Mouse (Mus musculus) MEL (cell line): Measurements from ENCODE around the gene Them5. TPM values are rescaled to one million over a fixed set of nuclear protein-coding genes. Genes with fewer than 3 reads are reported as not detected.

Experiments used
- DNase-seq: peaks from one replicate; pipeline ENCODE4 v3.0.0; 2011; ENCODE audit warnings: low read depth, low spot score
- H3K27ac ChIP-seq: 2 replicates; pipeline ENCODE4 v1.5.1; 2012; ENCODE audit warnings: low read depth, mild to moderate bottlenecking, control low read depth, low read length, moderate library complexity; ENCODE audit not compliant: control insufficient read depth
- H3K27me3 ChIP-seq, 2 experiments: fragments of 150-350 bp in 1 of 2; sonication (generic) in 1 of 2; 2 replicates each; pipeline ENCODE4 v1.6.1; 2012; ENCODE audit warnings: low read length in 2 of 2, mild to moderate bottlenecking in 2 of 2, improper control_type of control experiment in 1 of 2, moderate library complexity in 1 of 2; ENCODE audit not compliant: insufficient read depth in 2 of 2, control insufficient read depth in 1 of 2
- H3K36me3 ChIP-seq, 2 experiments: 2 replicates each; pipeline ENCODE4 v1.6.1; 2012 to 2014; ENCODE audit warnings: low read length in 2 of 2, improper control_type of control experiment in 1 of 2, inconsistent platforms in 1 of 2, mild to moderate bottlenecking in 1 of 2; ENCODE audit not compliant: insufficient read depth in 2 of 2, control insufficient read depth in 1 of 2
- H3K4me1 ChIP-seq, 2 experiments: fragments of 150-350 bp in 1 of 2; sonication (generic) in 1 of 2; 2 replicates each; pipeline ENCODE4 v1.6.1; 2012; ENCODE audit warnings: low read length in 2 of 2, improper control_type of control experiment in 1 of 2, mild to moderate bottlenecking in 1 of 2; ENCODE audit not compliant: insufficient read depth in 2 of 2, control insufficient read depth in 1 of 2
- H3K4me3 ChIP-seq, 2 experiments: fragments of 150-350 bp in 1 of 2; sonication (generic) in 1 of 2; 2 replicates each; pipeline ENCODE4 v1.5.1; 2012; ENCODE audit warnings: low read depth in 2 of 2, low read length in 2 of 2, mild to moderate bottlenecking in 2 of 2, moderate library complexity in 2 of 2, control low read depth in 1 of 2, improper control_type of control experiment in 1 of 2; ENCODE audit not compliant: control insufficient read depth in 1 of 2, insufficient read depth in 1 of 2
- H3K79me2 ChIP-seq: 2 replicates; pipeline ENCODE4 v1.6.1; 2012; ENCODE audit warnings: mild to moderate bottlenecking, low read length, moderate library complexity; ENCODE audit not compliant: control insufficient read depth, poor library complexity, insufficient read depth
- H3K9ac ChIP-seq: 2 replicates; pipeline ENCODE4 v1.6.1; 2012; ENCODE audit warnings: low read depth, mild to moderate bottlenecking, control low read depth, low read length, moderate library complexity; ENCODE audit not compliant: control insufficient read depth, poor library complexity, severe bottlenecking
- H3K9me3 ChIP-seq: fragments of 150-350 bp; sonication (generic); replicated peaks from 2 replicates; pipeline ENCODE4 v1.6.1; 2012; ENCODE audit warnings: mild to moderate bottlenecking, low read length, improper control_type of control experiment, moderate library complexity; ENCODE audit not compliant: insufficient read depth
- BHLHE40 ChIP-seq: IDR thresholded peaks from 2 replicates; pipeline ENCODE4 v1.6.1; 2012; ENCODE audit warnings: low read depth, mild to moderate bottlenecking, inconsistent platforms, low read length, improper control_type of control experiment, borderline replicate concordance
- CHD2 ChIP-seq: IDR thresholded peaks from 2 replicates; pipeline ENCODE4 v1.6.1; 2011; ENCODE audit warnings: low read length, improper control_type of control experiment
- ELF1 ChIP-seq: IDR thresholded peaks from 2 replicates; pipeline ENCODE4 v1.6.1; 2014; ENCODE audit warnings: low read depth, mild to moderate bottlenecking, inconsistent platforms, low read length, improper control_type of control experiment, moderate library complexity
- GABPA ChIP-seq: IDR thresholded peaks from 2 replicates; pipeline ENCODE4 v1.6.1; 2012; ENCODE audit warnings: low read depth, mild to moderate bottlenecking, inconsistent platforms, low read length, improper control_type of control experiment, moderate library complexity
- GATA1 ChIP-seq: IDR thresholded peaks from 2 replicates; pipeline ENCODE4 v1.6.1; 2011; ENCODE audit warnings: low read depth, low read length, improper control_type of control experiment
- MAX ChIP-seq: IDR thresholded peaks from 2 replicates; pipeline ENCODE4 v1.6.1; 2011; ENCODE audit warnings: low read length, improper control_type of control experiment
- MXI1 ChIP-seq: IDR thresholded peaks from 2 replicates; pipeline ENCODE4 v1.6.1; 2011; ENCODE audit warnings: mild to moderate bottlenecking, low read depth, low read length, improper control_type of control experiment
- MYB ChIP-seq: IDR thresholded peaks from 2 replicates; pipeline ENCODE4 v1.6.1; 2011; ENCODE audit warnings: mild to moderate bottlenecking, low read depth, low read length, improper control_type of control experiment
- NRF1 ChIP-seq: IDR thresholded peaks from 2 replicates; pipeline ENCODE4 v1.6.1; 2014; ENCODE audit warnings: low read depth, mild to moderate bottlenecking, inconsistent platforms, low read length, improper control_type of control experiment, moderate library complexity; ENCODE audit not compliant: poor library complexity, insufficient read depth, severe bottlenecking
- POLR2A ChIP-seq, 2 experiments: IDR thresholded peaks; 2 replicates each; pipeline ENCODE4 v1.6.1; 2011 to 2012; ENCODE audit warnings: low read length in 2 of 2, mild to moderate bottlenecking in 2 of 2, control low read depth in 1 of 2, improper control_type of control experiment in 1 of 2, low read depth in 1 of 2, moderate library complexity in 1 of 2; ENCODE audit not compliant: control insufficient read depth in 1 of 2, insufficient read depth in 1 of 2, poor library complexity in 1 of 2
- POLR2AphosphoS2 ChIP-seq: IDR thresholded peaks from 2 replicates; pipeline ENCODE4 v1.6.1; 2011; ENCODE audit warnings: low read length, improper control_type of control experiment
- POLR2AphosphoS5 ChIP-seq: IDR thresholded peaks from 2 replicates; pipeline ENCODE4 v1.6.1; 2012; ENCODE audit warnings: low read depth, borderline replicate concordance, mild to moderate bottlenecking, inconsistent platforms, low read length, moderate library complexity, mixed read lengths
- RAD21 ChIP-seq: IDR thresholded peaks from 2 replicates; pipeline ENCODE4 v1.6.1; 2011; ENCODE audit warnings: mild to moderate bottlenecking, low read depth, low read length, improper control_type of control experiment
- SIN3A ChIP-seq: IDR thresholded peaks from 2 replicates; pipeline ENCODE4 v1.6.1; 2012; ENCODE audit warnings: low read length, improper control_type of control experiment, inconsistent platforms
- SMC3 ChIP-seq: IDR thresholded peaks from 2 replicates; pipeline ENCODE4 v1.6.1; 2011; ENCODE audit warnings: low read depth, low read length, improper control_type of control experiment
- TAL1 ChIP-seq: IDR thresholded peaks from 2 replicates; pipeline ENCODE4 v1.6.1; 2012; ENCODE audit warnings: mild to moderate bottlenecking, inconsistent platforms, low read length, moderate library complexity, mixed read lengths
- UBTF ChIP-seq: IDR thresholded peaks from 2 replicates; pipeline ENCODE4 v1.6.1; 2012; ENCODE audit warnings: low read depth, mild to moderate bottlenecking, inconsistent platforms, low read length, improper control_type of control experiment, moderate library complexity, borderline replicate concordance; ENCODE audit not compliant: insufficient read depth
- USF1 ChIP-seq: IDR thresholded peaks from 2 replicates; pipeline ENCODE4 v1.6.1; 2014; ENCODE audit warnings: low read depth, mild to moderate bottlenecking, inconsistent platforms, low read length, improper control_type of control experiment, moderate library complexity
- USF2 ChIP-seq, 2 experiments: IDR thresholded peaks; 2 replicates each; pipeline ENCODE4 v1.6.1; 2011 to 2012; ENCODE audit warnings: improper control_type of control experiment in 2 of 2, low read length in 2 of 2, borderline replicate concordance in 1 of 2, inconsistent platforms in 1 of 2, low read depth in 1 of 2, mild to moderate bottlenecking in 1 of 2; ENCODE audit not compliant: insufficient read depth in 1 of 2
- ZC3H11A ChIP-seq: IDR thresholded peaks from 2 replicates; pipeline ENCODE4 v1.6.1; 2012; ENCODE audit warnings: low read depth, mild to moderate bottlenecking, inconsistent platforms, low read length, improper control_type of control experiment
- ZMIZ1 ChIP-seq: IDR thresholded peaks from 2 replicates; pipeline ENCODE4 v1.6.1; 2012; ENCODE audit warnings: low read depth, mild to moderate bottlenecking, inconsistent platforms, low read length, improper control_type of control experiment, moderate library complexity
- polyA plus RNA-seq, 2 experiments: library from polyadenylated mRNA; stranded (reverse) in 1 of 2; unstranded in 1 of 2; fragments of >175 nt in 1 of 2; fragments of >200 nt in 1 of 2; gene quantifications; 2 replicates each; pipeline versions ENCODE4 v1.2.1 to v1.2.4; 2012; ENCODE audit warnings: low replicate concordance in 2 of 2, low read depth in 1 of 2; ENCODE audit not compliant: insufficient read length in 2 of 2, insufficient read depth in 1 of 2, missing spikeins in 1 of 2
- total RNA-seq: library from RNA; depleted of rRNA; stranded (reverse); fragments of 300-350 nt; gene quantifications from 2 replicates; pipeline ENCODE4 v1.2.3, GENCODE M21; 2012

Them5 gene
- total and polyA plus RNA-seq, 3 experiments, result not detected

DNA sequence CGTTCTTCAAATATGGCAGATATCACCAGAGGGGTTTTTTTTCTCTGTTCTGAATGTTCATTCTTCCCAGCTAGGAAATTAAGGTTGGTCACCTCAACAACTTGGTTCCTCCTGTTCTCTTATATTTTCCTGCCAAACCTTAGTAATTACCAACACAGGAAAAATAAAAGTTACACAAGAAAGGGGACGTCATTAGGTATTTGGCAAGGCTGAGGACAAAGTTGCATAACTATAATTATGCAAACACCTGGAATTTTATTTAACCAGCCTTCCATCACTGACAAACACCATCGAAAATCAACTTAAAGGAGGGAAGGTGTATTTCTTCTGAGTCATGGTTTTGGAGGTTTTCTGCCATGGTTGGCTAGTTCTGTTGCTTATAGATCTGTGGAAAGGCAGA lies 3.4 kb upstream of the Them5 start:
- no peak overlapping the region for H3K27ac ChIP-seq

DNA sequence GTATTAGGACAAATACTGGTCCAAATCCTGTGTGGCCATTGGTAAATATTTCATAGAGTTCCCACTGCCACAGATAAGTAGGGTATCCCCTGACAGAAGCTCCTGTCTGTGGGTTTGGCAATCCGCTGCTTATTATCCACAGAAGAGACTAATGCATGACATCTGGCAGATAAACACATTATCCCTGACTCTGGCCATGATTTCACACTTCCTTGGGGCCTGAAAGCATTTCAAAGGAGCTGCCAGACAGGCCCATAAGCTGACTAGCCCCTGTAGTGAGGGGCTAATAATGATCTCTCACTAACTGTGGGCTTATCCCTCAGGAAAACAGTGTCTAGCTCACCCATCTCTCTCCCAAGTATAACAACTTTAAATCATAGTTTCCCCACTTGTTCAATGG lies 653 bp downstream of the Them5 start:
- H3K79me2 ChIP-seq, result no peaks in the 10 kb centered on the region
- peaks cover 9% of the 10 kb centered on the region in 2 experiments; a peak in 3 of 4 replicates for H3K27me3 ChIP-seq
- no peaks in the 10 kb centered on the region for H3K4me1 ChIP-seq
- no peak for DNase-seq
- no peaks in the 10 kb centered on the region for H3K9me3 ChIP-seq
- H3K36me3 ChIP-seq, result no peaks in the 10 kb centered on the region
- H3K27ac ChIP-seq, result no peak overlapping the region
- no peak overlapping the region for H3K9ac ChIP-seq
- H3K4me3 ChIP-seq, result no peak overlapping the region
- TF ChIP-seq ELF1 (no peak), RAD21 (no peak), POLR2AphosphoS2 (no peak), POLR2A (IDR thresholded peaks at IDR 0.05; ENCODE audit: control insufficient read depth in 1 of 2, insufficient read depth in 1 of 2, low read depth in 1 of 2, low read length in 2 of 2, poor library complexity in 1 of 2) (no peak), SIN3A (no peak), POLR2AphosphoS5 (no peak), USF1 (no peak), MYB (no peak), ZC3H11A (no peak), GATA1 (no peak), UBTF (no peak), TAL1 (no peak), BHLHE40 (no peak), ZMIZ1 (no peak), USF2 (IDR thresholded peaks at IDR 0.05; ENCODE audit: borderline replicate concordance in 1 of 2, insufficient read depth in 1 of 2, low read depth in 1 of 2, low read length in 2 of 2) (no peak), NRF1 (no peak), GABPA (no peak), SMC3 (no peak), CHD2 (no peak), MAX (no peak)
- TF ChIP-seq, all 39 proteins: peak for 0

More for the DNA sequence above, 3.4 kb upstream of the Them5 start:
- Histone ChIP-seq H3K36me3 (no peaks in the 10 kb centered on the region), H3K4me1 (no peaks in the 10 kb centered on the region), H3K4me3 (no peak overlapping the region), H3K27me3 (peaks cover 9 to 11% of the 10 kb centered on the region in 2 experiments; a peak in 3 of 4 replicates), H3K9me3 (no peaks in the 10 kb centered on the region), H3K9ac (no peak overlapping the region), H3K79me2 (no peaks in the 10 kb centered on the region)
- DNase-seq, result no peak
- TF ChIP-seq USF1 (no peak), POLR2A (IDR thresholded peaks at IDR 0.05; ENCODE audit: control insufficient read depth in 1 of 2, insufficient read depth in 1 of 2, low read depth in 1 of 2, low read length in 2 of 2, poor library complexity in 1 of 2) (no peak), MXI1 (no peak), CHD2 (no peak)
